Mouse (Mus musculus): ENCODE results near the gene Pax3.

The Pax3 gene

DNA sequence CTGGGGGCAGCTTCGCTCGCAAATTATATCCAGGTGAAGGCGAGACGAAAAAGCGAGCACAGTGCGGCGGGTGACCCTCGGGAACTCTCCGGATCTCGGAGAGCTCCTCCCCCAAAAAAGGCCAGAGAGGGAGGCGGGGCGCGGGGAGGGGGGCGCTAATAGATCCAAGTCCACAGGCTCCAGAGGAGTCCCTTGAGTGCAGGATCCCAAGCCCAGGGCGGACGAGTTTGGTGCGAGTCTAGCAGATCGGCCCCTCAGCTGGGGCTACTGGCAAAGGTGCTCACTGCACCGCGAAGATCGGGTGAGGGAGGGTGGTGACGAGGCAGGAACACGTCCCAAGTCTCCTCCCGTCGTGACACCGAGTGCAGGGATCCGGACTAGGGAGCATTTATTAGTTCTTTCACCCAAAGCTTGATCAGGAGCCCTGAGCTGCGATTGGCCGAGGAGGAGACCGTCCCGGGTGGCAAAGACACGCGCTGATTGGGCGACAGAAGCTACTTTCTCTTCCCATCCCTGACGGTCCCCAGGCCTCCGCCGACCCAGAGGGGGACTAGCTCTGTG, at the start of gene Pax3:
TSS of gene Pax3 (minus strand) at position 384 of the 561 bp plus-strand sequence.
- peak; percentile 27 for DNase-seq (ENCODE audit: low read depth)

DNA sequence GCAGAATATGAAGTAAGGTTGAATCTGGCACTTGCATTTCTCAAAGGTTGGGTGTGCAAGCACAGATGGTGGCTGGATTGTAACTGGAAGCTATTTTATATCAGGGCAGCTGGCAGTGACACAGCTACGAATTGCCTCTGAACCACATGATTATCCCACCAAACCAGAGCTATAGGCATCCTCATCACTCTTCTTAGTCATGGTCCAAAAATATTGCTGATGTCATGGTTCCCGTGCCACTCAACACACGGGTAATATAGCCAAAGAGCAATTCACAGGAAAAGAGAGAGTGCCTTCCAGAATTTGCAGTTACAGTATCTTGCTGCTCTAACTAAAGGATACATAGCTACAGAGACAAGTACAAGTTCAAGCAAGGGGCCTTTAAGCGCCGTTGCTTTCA, 37.4 kb upstream of the Pax3 start:
- no peak for DNase-seq (ENCODE audit: low read depth)

DNA sequence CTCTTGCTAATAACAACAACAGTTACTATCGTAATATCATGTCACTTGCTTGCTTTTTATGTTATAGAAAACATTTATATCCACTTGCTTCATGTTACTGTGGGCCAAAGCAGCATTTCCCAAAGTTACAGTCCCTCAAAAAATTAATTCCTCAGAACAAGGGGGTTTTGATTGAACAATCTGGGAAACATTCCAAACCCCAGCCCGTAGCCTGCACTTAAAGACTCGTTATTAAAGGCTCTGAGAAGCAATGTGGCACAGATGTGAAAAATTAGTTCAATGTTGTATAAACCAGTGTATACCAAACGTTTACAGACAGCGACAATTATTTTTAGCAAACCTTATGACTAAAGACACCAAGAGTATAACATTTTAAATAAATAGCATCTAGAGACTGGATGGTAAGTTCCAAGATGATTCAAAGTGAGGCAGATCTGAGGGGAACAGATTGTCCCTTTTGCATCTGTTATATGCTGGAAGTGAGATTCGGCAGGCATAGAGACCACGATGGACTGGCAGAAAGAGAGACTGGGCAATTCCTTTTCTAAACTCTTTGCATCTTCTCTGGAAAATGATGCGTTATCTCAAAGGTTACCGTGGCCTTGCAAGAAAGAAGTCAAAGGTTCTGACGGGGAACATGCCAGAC, 35.1 kb upstream of the Pax3 start:
- no peak for DNase-seq (ENCODE audit: low read depth)

DNA sequence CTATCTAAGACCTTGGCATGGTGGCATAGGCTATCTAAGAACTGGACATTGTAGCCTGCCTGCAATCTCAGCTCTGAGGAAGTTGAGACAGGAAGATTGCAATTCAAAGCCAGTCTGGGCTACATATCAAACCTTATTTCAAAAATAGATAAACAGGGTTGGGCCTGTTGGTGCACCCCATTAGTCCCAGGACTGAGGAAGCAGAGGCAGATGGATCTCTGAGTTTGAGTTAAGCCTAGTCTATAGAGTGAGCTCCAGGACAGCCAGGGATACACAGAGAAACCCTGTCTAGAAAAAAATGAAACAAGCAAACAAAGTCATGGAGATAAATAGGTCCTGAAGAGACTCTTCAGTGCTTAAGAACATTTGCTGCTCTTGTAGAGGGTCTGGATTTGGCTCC, 32.9 kb upstream of the Pax3 start:
- no peak for DNase-seq (ENCODE audit: low read depth)

DNA sequence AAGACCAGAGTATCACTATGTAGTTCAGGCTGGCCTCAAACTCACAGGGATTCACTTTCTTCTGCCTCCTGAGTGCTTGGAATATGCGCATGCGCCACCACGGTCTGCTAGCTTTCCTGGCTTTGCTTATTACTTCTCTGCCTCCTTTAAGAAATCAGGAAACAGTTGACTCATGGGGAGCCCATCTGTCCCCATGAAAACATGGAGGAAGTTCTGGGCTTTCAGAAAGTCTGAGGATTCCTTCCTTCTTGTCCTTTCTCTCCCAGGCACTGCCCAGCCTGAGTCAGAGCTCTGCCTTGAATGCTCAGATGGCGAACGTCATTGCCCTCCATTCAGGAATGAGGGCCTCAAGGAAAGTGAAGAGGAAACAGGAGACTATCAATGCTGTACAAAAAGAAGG, 31.8 kb upstream of the Pax3 start:
- no peak for DNase-seq (ENCODE audit: low read depth)

DNA sequence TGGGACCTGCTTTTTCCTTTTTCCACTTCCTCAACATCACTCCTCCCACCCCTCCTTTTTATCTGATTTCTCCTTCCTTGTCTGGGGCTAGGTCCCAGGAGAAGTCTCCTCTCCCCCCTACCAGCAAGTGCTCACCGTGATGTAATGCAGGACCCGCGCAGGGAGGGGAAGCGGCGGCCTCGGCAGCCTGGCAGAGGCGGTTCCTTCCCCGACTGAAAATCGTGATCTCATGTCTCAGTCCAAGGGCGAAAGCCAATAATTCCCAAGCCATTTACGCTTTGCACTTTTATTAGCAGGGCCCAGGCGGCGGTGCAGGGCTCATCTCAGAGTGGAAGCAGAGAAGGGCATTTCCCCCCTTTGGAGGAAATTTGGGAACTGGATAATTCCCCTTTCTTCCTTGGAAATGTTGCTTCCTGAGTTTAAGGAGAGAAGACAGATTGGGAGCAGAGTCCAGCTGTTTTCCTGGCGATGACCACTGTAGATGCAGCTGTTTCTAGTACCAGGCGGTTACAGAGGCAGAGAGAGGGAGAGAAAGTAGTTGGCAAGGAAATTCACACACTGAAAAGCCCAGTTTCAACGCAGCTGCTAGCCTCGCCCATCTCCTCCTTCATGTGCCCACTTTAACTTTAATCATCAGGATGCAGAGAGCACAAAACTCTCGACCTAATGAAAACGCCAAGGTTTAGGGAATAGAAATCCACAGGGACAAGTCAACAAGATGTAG, 21.3 kb upstream of the Pax3 start:
- no peak for DNase-seq (ENCODE audit: low read depth)

DNA sequence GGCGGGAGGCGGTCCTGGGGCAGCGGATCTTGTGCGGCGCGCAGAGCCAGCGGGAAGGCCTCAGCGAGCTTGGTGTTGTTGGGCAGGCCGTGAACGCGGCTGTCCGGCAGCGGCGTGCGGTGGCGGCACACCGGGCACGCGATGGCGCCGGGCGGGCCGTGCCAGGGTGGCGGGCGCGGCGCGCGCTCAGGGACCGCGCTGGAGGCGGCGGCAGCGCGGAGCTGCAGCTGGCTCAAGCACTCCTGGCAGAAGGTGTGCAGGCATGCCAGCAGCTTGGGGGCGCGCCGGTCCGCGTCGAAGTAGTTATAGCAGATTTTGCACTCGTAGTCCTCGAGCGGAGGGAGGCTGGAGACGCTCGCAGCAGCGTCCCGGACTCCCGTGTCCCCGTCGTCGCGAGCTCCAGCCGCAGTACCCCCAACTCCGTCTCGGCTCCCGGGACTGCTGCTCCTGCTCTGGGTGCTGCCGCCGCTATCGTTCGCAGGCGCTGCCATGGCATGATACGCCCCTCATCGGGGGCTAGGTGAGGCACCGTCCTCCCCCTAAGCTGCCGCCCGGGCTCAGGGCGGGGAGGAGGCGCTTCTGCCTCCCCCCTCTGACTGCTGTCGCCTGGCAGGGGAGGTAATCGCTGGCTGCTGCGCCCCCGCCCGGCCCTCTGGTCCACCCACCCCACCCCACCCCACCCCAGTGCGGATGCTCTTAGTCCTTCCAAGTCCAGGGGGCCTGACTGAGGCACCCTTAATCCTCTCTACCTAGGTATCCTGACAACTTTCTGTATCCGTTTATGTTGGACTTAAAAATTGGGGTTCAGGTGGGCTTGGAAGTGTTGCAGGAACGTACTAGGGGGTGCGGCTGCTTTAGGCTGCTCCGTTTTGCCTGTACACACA, 20.5 kb upstream of the Pax3 start:
- DNase-seq (ENCODE audit: low read depth) = no peak

DNA sequence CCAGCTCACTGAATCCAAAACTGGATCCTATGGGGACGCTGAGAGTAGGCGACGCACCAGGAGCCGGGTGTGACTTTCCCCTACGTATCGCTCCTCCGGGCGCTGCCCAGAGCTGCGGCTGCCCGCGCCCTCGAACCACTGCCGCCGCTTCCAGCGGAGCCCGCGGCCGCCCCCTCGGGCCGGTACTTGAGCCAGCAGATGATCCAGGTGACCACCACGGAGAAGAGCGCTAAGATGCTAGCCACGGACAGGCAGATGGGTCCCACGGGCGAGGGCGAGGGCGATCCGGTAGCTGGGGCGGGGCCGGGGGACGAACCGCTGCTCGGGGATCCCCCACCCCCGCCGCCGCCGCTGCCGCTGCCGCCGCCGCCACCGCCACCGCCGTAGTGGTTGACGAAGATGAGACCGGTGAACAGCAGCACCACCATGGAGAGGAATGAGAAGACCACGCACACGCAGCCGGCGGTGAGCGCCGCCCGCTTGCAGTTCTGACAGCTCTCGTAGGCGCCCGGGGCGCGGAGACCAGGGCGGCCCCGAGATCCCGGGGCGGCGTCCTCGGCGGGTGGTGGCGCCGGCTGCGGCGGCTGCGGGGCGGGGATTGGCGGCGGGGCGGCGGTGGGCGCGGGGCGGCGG, 19.7 kb upstream of the Pax3 start:
- DNase-seq (ENCODE audit: low read depth) = no peak

DNA sequence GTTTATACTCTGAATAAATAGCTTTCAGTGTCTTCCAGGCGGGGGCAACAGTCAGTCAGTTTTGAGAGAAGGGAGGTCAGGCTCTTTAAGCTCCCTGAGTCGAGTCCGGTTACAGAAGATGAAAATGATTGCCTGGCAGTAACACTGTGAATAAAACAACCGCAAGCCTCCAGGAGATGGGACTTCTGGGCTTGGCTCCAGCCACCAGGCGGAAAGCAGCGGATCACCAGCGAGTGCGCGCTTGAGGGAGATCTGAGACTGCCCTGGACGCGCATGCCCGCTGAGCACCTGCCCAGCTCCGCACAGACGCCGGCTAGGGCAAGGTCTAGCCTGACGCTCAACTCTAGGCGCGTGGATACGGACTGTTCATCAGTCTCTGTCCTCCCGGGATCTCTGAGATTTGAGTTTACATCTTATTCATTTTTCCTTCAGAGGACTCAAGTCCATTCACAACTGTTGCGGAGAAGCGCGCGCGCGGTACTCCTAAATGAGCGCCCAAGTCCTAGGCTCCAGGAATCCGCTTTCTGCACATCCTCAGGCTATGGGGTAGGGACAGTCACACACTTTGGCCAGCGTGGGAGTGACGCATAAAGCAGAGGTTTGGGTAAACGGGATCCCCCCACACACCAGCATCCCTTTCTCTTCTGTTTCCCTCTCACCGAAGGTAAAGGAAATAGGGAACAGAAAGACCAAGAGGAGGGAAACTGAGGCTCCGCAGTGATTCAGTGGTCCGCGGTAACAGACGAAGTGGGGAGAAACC, 19.0 kb upstream of the Pax3 start:
- DNase-seq (ENCODE audit: low read depth) = no peak

DNA sequence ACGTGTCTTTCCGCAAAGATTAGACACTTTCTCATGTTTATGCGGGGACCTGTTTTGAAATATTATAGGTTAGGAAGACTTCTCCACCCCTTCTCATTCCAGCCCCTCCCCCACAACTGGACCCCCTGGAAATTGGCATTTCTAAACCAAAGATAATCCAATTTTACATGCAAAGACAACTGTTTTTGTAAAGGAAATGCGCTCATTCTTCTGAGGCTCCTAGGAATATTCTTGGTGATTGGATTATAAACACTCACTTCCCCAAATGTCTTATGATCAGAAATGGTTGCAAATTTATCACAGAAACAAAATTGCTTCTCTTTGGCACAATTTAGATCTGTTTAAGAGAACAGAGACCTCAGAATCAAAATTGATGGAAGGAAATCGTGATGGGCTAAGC, 14.1 kb upstream of the Pax3 start:
- no peak for DNase-seq (ENCODE audit: low read depth)

DNA sequence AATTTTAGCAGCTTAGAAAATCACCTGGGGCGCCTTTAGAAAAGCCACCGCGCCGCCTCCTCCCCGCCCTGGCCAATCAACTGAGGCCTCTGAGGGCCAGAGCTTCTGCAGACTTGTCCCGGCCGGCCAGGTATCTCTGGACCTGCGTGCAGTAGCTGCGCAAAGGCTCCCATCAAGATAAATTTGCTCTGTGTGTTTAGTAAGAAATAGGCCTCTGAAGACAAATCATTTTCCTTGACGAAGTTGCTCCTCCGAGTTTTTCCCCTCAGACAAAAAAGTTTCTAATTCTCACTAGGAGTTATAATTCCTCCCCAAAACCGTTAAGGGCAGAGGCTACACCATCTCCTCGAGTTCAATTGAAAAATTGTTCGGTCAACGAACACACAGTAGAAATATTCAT, 13.6 kb upstream of the Pax3 start:
- no peak for DNase-seq (ENCODE audit: low read depth)

DNA sequence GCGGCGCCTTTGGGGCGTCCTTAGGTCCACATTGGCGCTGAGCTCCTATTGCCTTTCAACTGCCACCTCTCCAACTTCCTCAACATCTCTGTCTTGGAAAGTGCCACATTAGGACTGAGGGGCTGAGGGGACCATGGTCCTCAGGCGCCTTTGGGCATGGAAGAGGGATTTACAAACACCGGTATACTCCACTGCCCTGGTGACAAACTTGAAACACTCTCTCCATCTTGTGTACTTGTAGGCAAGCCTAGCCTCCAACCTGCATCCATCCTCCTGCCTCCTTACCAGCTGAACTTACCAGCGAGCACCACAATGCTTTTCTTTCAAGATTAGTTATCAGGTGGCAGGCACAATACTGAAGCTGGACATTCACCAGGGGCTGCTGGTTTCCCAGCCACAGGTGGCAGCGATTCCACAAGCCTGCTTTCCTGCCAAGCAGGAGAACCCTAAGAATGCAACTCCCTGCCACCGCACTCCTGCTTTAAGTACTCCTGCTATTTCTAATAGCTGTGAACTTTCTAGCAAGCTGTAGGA, 11.4 kb upstream of the Pax3 start:
- DNase-seq (ENCODE audit: low read depth) = no peak

DNA sequence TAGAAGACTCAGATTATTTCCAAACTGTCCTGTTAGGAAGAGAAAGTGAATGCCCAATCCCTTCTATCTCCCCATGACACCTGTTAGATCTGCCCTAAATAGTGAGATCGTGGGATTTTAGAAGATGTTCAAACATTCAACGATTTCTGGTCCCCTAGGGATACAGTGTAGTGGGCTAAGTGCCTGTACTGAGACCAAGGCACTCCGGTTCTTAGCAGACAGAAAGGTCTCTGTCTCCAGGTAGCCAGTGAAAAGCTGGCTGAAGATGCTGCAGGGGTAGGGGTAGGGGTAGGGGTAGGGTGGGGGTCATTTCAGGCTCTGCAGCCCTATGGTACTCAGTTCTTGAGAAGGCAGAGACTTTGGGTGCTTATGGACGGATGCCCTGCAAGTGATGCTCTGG, 7.4 kb upstream of the Pax3 start:
- DNase-seq (ENCODE audit: low read depth) = no peak

DNA sequence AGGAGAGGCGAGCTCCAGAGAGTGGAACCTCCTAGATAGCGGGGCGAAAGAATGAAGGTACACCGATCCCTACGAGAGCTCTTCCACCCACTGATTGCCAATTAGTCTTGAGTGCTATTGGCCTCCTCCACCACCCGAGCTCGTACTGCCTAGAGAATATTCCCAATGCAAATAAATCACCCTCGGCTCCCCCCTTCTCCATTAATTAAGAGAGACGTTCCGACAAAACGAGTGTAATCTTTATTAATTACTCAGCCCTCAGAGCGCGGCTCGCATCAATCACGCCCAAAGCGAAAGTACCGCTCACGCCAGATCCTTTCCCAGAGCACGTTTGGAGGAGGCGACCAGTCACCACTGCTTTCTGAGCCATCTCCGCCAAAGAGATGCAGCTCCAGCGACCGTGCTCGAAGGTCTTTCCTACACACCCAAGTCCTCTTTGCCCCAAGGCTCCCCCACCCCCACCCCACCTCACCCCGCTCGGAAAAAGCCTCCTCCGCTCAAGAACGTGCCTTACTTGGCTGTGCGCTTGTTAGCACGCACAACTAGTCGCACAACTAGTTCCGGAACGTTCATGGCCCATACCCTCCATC, 6.8 kb upstream of the Pax3 start:
- DNase-seq (ENCODE audit: low read depth) = peak; percentile 33

DNA sequence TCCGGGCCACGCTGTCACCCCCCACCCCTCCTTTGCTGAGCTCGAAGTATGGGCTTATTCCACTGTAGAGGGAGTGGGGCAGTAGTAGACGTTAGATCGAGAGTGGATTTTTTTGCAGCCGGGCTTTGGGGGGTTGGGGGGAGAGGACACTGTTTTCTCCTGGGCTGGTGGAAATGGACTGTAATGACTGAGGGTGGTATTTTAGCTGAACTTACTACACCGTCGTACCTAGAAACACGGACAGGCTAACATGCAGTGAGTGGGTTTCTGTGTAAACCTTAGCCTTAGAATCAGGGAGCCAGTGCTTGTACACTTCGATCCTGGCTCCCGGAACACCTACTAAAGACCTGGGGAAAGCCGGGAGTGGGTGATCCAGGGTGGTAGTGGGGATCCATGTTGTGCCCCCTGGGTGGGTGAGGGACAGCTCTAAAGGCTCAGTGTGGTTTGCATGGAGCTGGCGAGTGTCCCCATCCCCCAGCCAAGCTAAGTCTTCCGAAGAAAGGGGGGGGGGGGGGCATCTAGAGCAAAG, 6.2 kb upstream of the Pax3 start:
- no peak for DNase-seq (ENCODE audit: low read depth)

DNA sequence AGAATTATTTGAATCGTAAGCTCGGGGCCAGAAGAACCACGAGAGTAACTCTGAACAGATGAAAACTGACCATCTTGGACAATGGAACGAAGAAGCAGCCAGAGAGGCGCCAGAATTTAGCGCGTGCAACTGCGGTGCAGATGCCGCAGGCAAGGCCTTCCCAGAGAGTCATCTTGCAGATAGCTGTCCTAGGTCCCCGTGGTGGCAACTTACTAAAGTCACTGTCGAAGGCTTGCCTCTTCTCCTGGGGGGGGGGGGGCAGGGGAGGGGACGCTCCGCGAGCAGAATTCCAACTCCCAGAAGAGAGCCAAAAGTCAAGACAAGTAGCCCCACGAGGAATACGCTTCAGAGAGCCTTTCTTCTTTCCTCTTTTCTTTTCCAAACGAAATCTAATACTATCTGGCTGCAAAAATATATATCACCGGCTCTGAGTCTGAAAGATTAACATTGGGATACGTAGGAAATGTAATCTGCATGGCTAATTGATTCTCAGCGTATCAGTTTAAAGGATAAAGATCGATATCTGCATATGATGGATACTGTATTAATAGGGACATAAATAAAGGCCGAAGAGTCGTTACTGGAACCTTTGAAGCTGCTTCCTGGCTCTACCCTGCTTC, 5.6 kb upstream of the Pax3 start:
- DNase-seq (ENCODE audit: low read depth) = no peak

DNA sequence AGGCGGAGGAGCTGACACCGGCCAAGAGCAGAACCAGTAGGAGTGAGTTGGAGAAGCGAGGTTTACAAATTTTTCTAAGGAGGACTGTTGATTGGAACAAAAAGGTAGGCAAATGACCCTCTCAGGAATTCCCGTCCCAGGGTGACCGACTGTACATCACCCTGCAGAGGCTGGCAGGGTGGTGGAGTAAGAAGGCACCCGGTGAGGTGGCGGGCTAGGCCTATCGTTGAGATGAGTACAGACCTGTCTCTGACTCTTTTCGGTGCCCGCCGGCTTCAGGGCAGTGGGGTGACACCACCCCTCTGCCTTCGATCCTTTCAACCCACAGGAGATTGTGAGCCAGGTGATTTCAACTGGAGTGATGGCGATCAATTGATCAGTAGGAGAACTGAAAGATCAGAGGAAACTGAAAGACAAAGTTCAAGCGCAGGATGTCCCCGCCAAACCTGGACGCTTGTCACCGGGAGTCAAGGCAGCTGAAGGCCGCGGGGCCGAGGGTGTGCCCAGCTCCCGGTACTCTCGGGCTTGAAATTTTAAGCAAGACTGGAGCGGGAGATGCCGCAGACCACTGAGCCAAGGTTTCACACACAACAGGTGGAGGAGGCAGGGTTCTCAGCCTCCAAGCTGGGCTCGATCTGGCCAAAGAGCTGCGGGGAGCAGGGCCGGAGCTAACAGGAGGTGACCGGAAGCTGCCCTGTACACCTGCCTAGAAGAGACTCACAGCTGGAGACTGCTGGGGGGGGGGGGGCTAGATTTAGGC, 4.5 kb upstream of the Pax3 start:
- DNase-seq (ENCODE audit: low read depth) = no peak

DNA sequence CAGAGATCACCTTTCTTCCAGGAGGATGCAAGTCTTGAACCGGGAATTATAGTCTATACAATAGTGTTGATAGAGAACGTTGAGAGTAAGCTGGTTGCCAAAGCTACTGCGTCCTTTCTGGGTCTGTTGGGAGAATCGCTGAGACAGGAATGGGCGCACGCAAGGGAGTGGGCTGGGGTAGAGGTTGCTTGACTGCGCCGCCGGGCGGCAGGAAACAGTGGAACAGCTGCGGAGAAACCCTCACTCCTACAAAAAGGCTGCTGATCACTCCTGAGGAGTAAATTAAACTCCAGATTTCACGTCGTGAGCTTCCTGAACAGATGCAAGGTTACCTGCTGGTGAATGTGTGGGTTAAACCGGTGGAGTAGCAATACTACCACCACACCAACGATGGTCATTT, 3.3 kb upstream of the Pax3 start:
- DNase-seq (ENCODE audit: low read depth) = no peak

DNA sequence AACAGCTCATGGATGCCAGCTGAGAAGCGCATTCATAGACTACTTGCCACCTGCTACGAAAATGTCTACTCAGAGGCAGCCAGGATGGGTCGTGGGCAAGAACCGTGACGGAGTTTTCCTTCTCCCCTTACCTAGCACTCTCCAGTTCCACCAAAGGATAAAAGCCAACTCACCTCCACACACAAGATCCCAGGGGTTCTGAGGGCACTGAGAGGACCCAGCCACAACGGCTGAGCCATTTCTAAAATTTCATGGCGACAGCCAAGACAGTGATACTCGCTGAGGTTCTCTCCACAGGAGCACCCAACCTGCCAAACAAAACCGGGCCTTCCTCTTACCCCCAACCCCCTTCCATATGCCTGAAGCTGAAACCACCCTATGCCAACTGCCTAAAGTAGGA, 2.3 kb upstream of the Pax3 start:
- no peak for DNase-seq (ENCODE audit: low read depth)

Data from induced T-regulatory cell, adult 2 months (primary cell).